Mouse (Mus musculus) C3H10T1/2 (cell line): ENCODE data around the gene Gm20604. TPM values are rescaled to one million over a fixed set of nuclear protein-coding genes. Genes with fewer than 3 reads are reported as not detected.

Source experiments
- polyA plus RNA-seq, 2 experiments: library from polyadenylated mRNA; unstranded; fragments of >200 nt; fragmentation: generic; extraction: Trizol; gene quantifications; one replicate each; pipeline ENCODE4 v1.2.1; 2012; ENCODE audit warnings: missing spikeins in 2 of 2

Gm20604 gene
- 1 to 10 TPM; 1.0 to 4.6 TPM for polyA plus RNA-seq

DNA sequence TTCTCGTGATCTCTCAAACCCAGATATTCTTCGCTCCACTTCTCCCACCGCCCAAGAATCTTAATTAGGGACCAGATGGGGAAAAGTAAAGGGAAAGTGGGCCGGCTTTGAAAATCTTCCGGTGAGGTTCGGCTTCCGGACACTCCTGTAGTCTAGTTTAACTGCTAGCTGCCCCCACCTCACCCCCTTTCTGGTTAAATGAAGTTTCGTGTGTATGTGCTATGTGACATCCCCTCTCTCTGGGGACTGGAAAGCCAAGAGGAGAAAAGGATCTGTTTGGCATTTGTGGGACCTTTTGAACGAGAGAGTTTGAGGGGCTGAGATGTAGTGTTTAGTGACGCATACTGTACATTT, at the start of gene Gm20604:
Gm20604 (minus strand) TSS at position 270 of the 354 bp plus-strand sequence.

GRCm38 (mm10) chr12:102757689-102758402, 626 bp downstream of the Gm20604 start, which contains the start of the genes Gm28051, Gon7 and Ubr7:
TSS of gene Gm28051 (minus strand) at chr12:102757765.
TSS of gene Gon7 (minus strand) at chr12:102757803.
TSS of gene Ubr7 (plus strand) at chr12:102757967.

DNA sequence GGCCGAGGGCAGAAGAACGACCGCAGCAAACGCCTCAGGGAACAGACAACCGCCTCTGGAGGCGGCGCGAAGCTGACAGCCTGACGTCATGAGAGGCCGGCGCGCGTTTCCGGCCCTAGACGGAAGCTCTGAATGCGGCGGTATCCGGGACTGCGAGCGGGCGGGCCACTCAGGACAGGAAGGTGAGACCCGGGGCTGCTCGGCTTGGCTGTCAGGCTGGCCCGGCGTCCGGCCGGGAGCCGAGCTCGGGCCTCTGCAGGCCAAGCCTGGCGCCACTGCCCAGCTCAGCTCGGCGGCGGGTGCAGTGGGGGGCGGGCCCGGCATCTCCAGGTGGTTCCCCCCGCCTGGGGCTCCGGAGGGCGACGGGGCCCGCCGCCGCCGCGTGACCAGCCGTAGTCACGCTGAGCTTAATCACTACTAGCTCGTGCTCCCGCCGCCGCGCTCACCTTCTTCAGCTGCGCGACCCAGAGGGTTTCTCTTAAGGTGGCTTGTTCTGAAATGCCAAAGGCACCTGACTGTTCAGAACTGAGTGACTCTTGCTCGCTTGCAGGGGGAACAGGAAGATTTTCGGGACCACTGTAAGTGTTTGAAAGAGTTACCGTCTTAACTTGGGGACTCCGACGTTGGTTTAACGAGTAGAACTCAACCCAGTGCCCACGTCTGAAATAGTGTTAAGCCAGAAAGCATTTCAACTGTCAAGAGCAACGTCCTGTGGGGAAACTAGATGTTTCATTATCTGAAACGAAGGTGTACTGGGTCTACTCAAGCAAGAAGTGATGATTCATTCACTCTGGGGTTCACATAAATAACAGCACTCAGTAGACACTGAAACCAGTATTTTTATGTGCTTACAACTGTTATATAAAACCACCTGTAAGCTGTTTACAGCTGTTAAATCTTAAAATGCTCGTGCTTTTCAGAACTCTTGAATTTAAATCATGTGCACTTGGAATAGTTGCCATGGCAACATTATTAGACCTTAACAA, 14.6 kb downstream of the Gm20604 start, which contains the start of the genes Moap1 and Tmem251:
Moap1 (minus strand) TSS at position 73 of the 986 bp plus-strand sequence.
Tmem251 (plus strand) TSS at position 174 of the 986 bp plus-strand sequence.

DNA sequence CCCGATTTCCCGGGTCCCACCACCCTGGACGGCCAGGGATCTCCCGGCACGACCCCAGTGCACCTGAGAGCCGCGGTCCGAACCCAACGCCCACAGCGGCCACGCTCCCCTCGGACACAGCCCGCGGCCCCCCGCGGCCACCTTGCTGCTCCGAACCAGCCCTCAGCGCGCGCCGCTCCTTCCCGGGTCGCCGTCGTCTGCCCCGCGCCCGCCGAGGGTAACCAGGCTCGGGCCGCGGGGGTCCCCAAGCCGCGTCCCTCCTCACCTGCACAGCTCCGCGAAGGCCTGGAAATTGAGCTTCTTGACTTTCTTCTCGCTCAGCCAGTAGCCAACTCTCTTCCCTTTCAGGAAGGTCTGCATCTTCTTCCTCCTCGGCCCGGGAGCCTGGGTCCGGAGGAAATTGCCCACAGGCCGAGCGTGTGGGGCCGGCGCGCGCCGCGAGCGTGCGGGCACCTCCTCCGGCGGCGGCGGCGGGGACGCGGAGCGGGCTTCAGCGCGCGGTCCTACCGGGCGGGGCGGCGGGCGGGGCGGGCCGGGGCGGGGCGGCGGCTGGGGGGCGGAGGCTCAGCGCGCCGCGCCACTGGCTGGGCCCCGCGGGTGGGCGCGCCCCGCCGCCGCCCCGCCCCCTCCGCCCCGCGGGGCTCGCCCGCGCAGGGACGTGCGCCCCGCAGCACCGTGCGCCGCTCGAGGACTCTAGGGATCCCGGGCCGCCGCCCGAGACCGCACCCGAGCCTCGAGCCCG, 53.8 kb downstream of the Gm20604 start, which contains the start of gene Itpk1:
Itpk1 (minus strand) TSS at position 474 of the 742 bp plus-strand sequence.

Other genes with a start within 250 kb of the Gm20604 start
- gene Chga, start 203.7 kb downstream of the Gm20604 start, polyA plus RNA-seq, result not detected
- gene Itpk1, start 53.7 kb downstream of the Gm20604 start, polyA plus RNA-seq, result 10 to 100 TPM in 1 of 2 experiments, 1 to 10 TPM in 1; 6.9 to 11.6 TPM
- 1 to 10 TPM in 1 of 2 experiments, under 1 TPM in 1; 0.09 to 3.0 TPM for gene Moap1, start 15.0 kb downstream of the Gm20604 start, polyA plus RNA-seq
- gene Tmem251, start 14.9 kb downstream of the Gm20604 start, polyA plus RNA-seq, result 1 to 10 TPM; 1.2 to 2.4 TPM
- gene Gm28051, start 907 bp downstream of the Gm20604 start, polyA plus RNA-seq, result under 1 TPM in 1 of 2 experiments, not detected in 1; 0.27 TPM
- gene Gon7, start 869 bp downstream of the Gm20604 start, polyA plus RNA-seq, result 1 to 10 TPM; 2.6 to 6.2 TPM
- gene Ubr7, start 705 bp downstream of the Gm20604 start, polyA plus RNA-seq, result 10 to 100 TPM in 1 of 2 experiments, 1 to 10 TPM in 1; 3.1 to 13.9 TPM
- gene Btbd7, start 119.8 kb upstream of the Gm20604 start, polyA plus RNA-seq, result 1 to 10 TPM in 1 of 2 experiments, under 1 TPM in 1; 0.50 to 6.8 TPM
- not detected for gene Cox8c, start 140.6 kb upstream of the Gm20604 start, polyA plus RNA-seq
- gene Unc79, start 190.2 kb upstream of the Gm20604 start, polyA plus RNA-seq, result not detected